Mouse (Mus musculus) neural tube, embryonic 10.5 days (tissue): ENCODE data around the gene Psmd6.
A peak's percentile ranks its signal among the peaks of the same experiment; 100 is the strongest.

Experiments used
- DNase-seq: peaks from one replicate; pipeline ENCODE4 v3.0.0-alpha.2; 2017; ENCODE audit warnings: low spot score; ENCODE audit errors: extremely low spot score

The Psmd6 gene

DNA sequence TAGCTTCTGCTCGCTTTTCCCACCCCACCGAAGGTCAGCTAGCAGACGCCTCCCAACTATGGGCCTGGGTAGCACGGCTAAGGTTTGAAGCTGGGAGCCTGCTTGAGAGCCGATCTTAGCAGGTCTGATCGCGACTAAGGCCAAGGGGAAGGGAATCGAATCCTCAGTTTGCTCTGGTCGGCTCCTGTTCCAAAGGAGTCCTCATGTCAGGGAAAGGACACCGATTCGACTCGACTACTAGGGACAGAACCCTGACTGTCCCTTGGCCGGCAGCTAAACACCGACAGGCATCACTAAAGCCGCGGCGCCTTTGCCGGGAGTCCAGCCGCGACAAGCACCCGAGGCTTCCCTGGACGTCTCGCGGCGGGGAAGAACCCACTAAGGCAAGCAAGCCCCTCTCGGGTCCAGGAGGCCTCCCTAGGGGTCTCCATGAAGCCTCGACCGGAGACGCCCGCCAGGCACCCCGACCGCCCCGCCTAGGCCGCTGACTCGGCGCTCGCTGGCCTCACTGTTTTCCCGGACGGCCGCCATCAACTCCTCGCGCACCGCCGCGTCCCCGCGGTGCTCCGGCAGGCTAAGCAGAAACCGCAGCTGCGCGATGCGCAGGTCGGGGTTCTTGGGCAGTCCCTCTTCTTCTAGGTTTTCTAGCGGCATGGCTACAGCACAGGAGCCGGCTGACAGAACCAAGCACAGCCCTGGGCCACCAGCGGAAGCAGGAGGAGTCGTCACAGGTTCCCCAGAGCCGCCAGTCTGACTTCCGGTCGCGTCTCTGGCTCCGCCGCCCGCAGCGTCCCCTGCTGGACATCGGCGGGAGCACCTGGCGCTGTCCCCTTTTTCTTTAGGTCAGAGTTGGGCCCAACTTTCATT lies at the start of gene Psmd6:
Gene Psmd6, minus strand, starts transcription at position 755 of the 867 bp plus-strand sequence.
- peak; percentile 90 for DNase-seq

DNA sequence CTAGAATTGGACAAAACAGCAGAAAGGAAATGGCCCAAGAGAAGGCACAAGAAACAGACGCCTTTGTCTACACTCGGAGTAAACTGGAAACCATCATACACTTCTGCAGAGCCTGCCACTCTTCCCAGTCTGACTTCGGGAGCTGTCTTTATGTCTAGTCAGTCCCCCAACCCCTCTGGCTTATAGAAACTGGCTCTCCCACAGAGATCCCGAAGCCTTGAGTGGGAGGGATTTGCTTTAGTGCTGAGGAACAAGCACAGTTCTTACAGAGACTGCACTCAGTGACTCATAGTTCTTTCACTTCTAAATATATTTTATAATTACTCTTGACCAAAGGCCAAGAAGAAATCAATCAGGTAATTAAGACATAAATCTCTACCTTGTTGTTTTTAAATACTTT lies 10.1 kb downstream of the Psmd6 start:
- DNase-seq, result no peak

DNA sequence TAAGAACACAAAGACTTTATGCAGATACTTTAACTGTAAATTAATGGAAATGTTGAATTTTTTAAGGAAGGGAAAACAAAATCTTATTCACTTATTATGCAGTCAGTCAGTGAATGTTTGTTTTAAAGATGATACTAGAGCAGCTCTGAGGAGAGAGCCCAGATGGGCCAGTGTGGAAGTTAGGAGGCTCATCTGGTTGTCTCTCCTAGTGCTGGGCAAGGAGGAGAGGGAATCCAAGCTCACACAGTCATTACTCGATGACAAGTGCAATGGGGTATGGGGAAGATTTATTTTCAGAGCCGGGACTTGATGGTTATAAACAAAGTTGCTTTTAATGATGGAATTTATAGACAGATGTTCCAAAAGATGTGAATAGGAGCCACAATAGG lies 15.9 kb downstream of the Psmd6 start:
- no peak for DNase-seq

DNA sequence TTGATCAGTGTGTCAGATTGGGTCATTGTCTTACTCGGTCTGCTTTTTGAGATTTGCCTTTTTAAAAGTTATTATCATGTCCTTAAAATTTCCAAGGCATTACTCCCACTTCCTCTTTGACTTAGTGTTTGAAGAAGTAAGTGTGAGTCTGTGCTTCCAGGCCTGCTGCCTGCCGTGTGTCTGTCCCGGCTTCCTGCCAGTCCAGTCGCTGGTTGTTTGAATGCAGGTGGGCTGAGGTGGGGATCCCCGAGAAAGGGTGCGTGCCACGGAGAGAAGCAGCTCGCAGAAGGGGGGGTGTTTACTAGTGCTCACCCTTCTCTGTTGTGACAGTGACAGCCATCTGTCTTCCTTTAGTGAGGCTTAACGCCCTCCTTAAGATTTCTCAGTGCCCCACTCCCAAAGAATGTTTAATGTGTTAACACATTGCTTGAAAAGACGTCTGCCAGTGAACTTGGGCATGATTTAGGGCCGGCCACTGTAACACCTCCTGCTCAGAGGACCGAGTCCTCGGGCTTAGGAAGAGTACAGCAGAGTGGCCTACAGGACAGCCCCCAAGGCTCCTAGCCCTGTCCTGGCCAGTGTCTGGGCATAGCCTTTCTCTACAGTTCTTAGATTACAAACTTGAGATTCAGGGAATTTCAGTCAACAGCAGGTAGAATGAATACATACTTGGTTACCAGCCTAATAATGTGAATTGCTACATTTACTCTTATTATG lies 16.4 kb downstream of the Psmd6 start:
- DNase-seq, result no peak

DNA sequence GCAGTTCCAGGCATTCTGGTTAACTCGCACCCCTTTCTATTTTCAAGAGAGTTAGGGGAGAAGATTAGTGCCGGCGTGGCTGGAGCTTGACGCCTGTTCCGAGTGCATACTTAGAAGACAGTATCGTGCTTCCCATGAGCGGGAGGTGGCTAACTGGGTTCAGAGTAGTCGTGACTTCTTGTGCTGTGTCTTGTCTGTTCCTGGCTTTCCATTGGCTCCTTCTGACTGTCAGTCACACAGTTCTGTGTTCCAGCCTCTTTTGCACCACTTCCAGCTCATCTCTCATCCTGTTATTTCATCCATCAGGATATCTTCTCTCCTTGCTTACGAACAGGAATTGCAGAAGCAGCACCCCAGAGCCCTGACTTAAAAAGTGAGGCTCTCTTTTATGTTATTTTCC lies 19.5 kb downstream of the Psmd6 start:
- DNase-seq, result no peak

GRCm38 (mm10) chr14:14100773-14101280 lies 20.0 kb downstream of the Psmd6 start:
- no peak for DNase-seq

DNA sequence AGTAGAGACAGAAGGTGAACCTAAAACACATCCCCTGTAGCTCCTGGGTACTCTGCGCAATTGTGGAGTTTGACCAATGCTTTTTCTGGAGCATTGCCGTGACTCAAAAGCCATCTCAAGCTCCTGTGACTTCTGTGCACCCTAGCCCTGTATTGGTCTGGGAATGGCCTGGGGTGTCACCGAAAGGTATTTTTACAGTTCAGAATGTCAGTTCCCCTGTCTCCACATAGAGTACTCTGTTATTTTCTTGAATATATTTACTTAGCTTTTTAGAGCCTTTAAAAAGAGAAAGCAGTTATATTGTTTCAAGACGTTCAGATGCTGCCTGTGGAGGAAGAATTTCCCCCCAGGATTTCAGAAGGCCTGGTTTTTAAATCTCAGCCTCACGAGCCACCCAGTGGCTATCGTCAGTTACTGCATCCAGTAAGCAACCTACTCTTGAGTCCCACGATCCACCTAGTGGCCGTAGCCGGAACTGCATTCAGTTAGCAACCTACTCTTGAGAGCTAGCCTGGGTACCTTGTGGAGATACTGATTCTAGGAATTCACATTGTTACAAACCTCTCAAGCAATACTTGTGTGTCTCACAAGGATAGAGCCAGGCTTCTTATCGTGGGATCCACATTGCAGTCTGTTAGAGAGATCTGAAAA lies 22.3 kb downstream of the Psmd6 start:
- peak; percentile 89 for DNase-seq

GRCm38 (mm10) chr14:14090571-14090970 lies 30.2 kb downstream of the Psmd6 start:
- no peak for DNase-seq

DNA sequence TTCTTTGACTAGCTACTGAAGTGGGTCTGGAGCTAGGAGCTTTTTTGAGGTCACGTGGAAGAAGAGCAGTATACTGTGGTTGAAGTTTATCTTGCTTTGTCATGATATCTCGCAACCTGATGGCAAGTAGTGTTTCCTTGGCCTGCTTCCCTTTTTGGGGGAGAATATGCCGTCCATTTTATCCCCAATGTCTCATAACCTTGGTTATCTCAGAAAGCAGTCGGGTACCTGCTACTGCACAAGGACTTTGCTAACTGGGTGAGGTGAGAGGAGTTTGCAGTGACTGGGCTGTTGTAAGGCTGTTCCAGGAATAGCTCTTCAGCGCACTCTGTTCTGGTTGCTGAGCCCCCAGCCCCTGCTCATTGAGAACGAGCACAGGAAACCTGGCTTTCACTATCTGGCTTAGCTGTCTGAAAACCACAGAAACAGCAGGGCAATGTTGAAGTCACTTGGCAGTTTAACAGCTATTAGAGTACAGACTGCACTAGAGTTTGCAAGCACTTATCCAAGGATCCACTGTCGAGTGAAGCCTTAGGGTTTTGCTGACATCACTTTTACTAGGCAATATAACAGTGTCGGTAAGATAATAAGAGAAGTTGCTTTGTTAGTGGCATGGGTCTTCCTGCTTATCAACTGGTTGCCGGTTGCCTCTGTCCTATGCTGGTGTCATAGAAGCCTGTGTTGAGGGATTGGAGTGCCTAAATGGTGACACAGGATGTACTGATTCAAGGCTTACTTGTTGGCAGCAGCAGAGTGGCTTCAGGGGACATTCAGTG lies 32.6 kb downstream of the Psmd6 start:
- no peak for DNase-seq

- no peak for DNase-seq
These were observed 33.4 kb downstream of the Psmd6 start for GRCm38 (mm10) chr14:14087348-14087747.

GRCm38 (mm10) chr14:14086711-14087263 lies 34.0 kb downstream of the Psmd6 start:
- DNase-seq, result no peak

- no peak for DNase-seq
These were observed 37.0 kb downstream of the Psmd6 start for GRCm38 (mm10) chr14:14083811-14084210.

DNA sequence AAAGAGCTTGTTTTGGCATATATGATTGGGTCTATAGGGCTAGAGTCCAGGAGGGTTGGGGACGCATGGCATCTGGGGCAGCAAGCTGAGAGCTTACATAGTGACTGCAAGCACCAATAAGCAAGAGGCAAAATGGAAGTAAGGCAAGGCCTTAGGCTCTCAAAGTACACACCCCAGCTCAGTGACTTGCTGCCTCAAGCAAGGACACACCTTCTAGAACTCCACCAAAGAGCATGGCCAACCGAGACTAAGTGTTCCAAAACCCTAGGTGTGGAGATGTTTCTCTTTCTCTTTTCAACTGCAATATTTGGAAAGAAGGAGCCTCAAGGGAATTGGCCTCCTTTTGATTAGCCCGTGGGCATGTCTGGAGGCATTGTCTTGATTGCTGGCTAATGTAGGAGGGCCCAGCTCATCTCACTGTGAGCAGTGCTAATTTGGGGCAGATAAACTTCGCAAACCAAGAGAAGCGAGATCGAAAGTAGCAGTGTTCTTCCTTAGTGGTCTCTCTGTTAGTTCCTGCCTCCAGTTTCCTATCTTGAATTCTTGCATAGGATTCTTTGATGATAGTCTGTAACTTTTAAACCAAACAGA lies 40.1 kb downstream of the Psmd6 start:
- DNase-seq, result no peak

DNA sequence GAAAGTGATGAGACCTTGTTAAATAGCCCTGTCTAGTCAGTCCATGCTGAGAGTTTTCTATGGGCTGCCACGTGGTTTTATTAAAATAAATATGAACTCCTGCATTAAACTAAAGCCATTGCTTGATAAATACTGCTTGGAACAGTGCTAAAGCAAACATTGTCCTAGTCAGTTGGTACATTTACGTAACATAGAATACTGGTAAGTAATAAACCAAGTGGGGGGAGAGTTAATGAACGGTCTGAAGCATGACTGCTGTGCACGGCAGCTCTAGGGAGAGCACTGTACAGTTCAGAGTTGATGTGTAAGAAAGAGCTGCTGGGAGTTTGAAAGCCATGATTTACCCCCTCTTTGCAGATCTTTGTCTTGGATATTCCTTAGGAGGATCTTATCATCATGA lies 49.3 kb downstream of the Psmd6 start:
- no peak for DNase-seq

- DNase-seq, result peak; percentile 30
These were observed 50.1 kb downstream of the Psmd6 start for GRCm38 (mm10) chr14:14070541-14071315.

- DNase-seq, result no peak
These were observed 52.2 kb downstream of the Psmd6 start for GRCm38 (mm10) chr14:14068553-14068952.

GRCm38 (mm10) chr14:14067648-14068472 lies 52.9 kb downstream of the Psmd6 start:
- no peak for DNase-seq

DNA sequence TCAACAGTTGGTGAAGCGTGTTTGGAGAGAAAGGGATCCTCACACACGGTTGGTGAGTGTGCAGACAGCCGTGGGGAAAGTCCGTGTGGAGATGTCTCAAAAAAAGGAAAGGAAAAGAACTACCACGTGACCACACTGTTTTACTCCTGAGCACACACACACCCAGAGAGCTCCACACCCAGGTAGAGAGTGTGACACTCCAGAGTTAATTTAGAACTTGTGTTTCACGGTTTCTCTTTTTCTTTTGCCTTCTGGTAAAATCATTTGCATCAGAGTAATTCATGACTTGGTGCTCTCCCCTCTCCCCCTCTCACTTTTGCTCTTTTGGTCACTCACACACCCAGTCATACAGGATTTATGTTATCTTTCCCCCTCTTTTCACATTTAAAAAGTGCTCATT lies 54.5 kb downstream of the Psmd6 start:
- DNase-seq, result no peak

DNA sequence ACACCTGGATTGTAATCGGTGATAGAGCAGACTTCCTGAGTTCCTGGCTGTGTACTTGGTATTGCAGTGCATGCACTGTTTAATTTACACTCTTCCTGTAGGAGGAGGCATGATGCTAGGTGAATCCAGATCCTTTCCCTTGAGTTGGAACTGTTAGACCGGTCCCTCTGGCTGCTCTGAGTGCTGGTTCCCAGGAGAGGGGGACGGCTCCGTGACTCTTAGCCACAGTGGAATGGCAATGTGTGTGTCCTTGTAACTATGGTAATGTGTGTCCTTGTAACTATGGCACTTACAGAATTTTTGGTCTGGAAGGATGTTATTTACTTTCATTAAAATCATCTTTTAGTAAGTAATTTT lies 55.7 kb downstream of the Psmd6 start:
- DNase-seq, result no peak
